Mouse (Mus musculus): ENCODE data around the gene Wdr43.

Gene Wdr43

DNA sequence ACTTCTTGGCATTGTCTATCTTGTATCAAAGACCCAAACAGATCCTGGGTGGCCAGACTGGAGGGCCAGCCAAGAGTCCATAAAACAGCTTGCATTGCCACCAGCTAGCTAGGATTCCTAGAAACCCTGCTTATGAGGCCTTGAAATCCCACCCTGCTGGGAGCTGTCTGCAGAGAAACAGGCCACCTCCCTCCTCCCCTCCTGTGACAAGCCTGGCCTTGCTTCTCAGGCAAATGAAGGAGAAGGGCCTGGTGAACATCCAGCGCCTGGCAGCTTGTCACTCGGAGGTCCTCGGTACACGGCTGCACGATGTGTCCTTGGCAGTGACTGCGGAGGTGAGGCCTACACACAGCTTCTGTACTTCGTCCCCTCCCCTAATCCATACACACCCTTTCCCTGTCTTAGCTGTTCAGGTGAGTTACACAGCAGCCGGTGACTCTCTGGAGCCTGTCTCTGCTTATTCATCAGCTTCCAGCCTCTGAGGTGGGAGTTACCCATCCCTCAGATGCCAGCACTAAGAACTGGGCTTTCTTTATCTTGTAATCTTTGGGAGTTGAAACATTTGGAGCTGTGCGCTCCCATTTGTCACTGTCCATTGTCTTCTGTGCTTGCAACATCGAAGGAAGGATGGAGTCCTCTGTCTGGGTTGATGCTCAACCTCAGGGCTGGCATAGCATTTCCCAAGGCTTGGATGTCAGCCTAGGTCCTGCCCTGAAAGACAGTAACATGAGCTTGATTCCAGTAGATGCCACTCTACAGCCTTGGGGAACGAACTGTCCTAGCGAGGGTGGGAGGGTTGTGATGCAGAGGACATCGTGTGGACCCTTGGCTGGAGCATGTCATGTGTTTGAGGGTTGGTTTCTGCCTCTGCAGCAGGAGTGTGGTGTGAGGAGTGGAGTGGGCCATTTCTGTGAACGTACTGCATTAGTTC is 90.1 kb downstream of the Wdr43 start:
- no peak for DNase-seq (ENCODE audit: low spot score in 2 of 2)

- no peak for DNase-seq (ENCODE audit: low spot score in 2 of 2)
These were observed 92.0 kb downstream of the Wdr43 start for GRCm38 (mm10) chr17:71707715-71708114.

Measured in right cerebral cortex, postnatal 10 days (tissue).